Mouse (Mus musculus): ENCODE results near the gene Gm4744. TPM values are rescaled to one million over a fixed set of nuclear protein-coding genes. Genes with fewer than 3 reads are reported as not detected.
"Not testable (repeated sequence)": the region's sequence is repeated elsewhere in the genome, so short reads cannot be mapped to it uniquely, and the experiment has no call there.

The Gm4744 gene
- polyA plus RNA-seq (2015; fragmentation: Nextera tagmentation; extraction: Ambion mirVana), result not detected in 2 replicates

- H3K9me3 ChIP-seq (replicated peaks), result no peaks in the 10 kb centered on the region
- H3K4me3 ChIP-seq (replicated peaks), result no peak within 1 kb of the TSS
- H3K4me2 ChIP-seq (replicated peaks), result no peak within 1 kb of the TSS
- no peaks in the 10 kb centered on the region for H3K27me3 ChIP-seq
- no peak within 1 kb of the TSS for H3K27ac ChIP-seq (replicated peaks)
- H3K4me1 ChIP-seq, result no peaks in the 10 kb centered on the region
- ATAC-seq (ENCODE audit: insufficient number of reproducible peaks, low FRiP score, low TSS enrichment, low read depth), result no peak
- no peak within 1 kb of the TSS for H3K9ac ChIP-seq
- no peaks in the 10 kb centered on the region for H3K36me3 ChIP-seq
Observed at GRCm38 (mm10) chr6:40951770-40952169, at the start of gene Gm4744. Gene Gm4744 (minus strand): TSS chr6:40951870.

GRCm38 (mm10) chr6:40999379-40999778 lies 47.7 kb upstream of the Gm4744 start, which contains the start of gene Gm2663:
Gene Gm2663 (minus strand): TSS chr6:40999479.
- H3K36me3 ChIP-seq; H3K27ac ChIP-seq (replicated peaks); H3K27me3 ChIP-seq; H3K4me2 ChIP-seq (replicated peaks); H3K4me1 ChIP-seq; H3K9me3 ChIP-seq (replicated peaks); H3K4me3 ChIP-seq (replicated peaks); H3K9ac ChIP-seq; ATAC-seq (ENCODE audit: insufficient number of reproducible peaks, low FRiP score, low TSS enrichment, low read depth): not testable (repeated sequence)

DNA sequence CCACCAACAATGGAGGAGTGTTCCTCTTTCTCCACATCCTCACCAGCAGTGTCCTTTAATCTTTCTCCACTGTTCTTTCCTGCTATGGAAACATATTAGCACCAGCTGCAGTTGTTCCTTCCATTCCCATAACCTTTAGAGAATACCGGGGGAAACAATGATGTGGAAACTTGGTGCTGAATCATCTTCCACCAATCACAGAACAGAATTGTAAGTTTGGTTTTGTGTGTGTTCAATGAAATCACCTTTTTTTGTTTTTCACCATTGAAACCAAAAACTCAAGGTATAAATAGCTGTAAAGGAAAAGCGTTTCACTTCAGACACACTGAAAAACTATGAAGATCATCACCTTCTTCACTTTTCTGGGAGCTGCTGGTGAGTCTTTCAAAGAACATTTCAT lies 12.8 kb upstream of the Gm4744 start, which contains the start of gene 1810009J06Rik:
TSS of gene 1810009J06Rik (plus strand) at position 301 of the 400 bp plus-strand sequence.
- H3K4me2 ChIP-seq (replicated peaks); H3K27ac ChIP-seq (replicated peaks); ATAC-seq (ENCODE audit: insufficient number of reproducible peaks, low FRiP score, low TSS enrichment, low read depth); H3K27me3 ChIP-seq; H3K36me3 ChIP-seq; H3K9ac ChIP-seq; H3K9me3 ChIP-seq (replicated peaks); H3K4me3 ChIP-seq (replicated peaks); H3K4me1 ChIP-seq: not testable (repeated sequence)
- 87% methylated on average over 2 of the region's 2 CpGs for WGBS

DNA sequence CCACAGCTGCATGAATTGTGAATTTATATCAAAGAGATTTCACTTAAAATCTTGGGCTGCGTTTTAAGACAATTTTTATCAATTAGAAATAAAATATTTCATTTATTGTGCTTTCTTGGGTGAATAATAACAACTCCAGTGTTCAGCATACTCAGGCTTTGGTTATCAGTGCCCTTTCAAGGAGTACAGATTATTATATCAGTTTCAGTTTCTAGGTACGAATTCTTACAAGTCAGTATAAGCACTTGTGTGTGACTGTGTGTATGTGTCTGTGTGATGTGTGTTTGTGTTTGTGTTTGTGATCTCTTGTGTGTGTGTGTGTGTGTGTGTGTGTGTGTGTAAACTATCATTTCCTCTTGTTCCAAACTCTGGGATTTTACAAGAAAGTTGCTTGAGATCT lies 2.0 kb upstream of the Gm4744 start:
- H3K4me2 ChIP-seq (replicated peaks), result no peak overlapping the region
- ATAC-seq (ENCODE audit: insufficient number of reproducible peaks, low FRiP score, low TSS enrichment, low read depth), result no peak
- no peaks in the 10 kb centered on the region for H3K9me3 ChIP-seq (replicated peaks)
- no peak overlapping the region for H3K27ac ChIP-seq (replicated peaks)
- H3K4me1 ChIP-seq, result no peaks in the 10 kb centered on the region
- no peak overlapping the region for H3K9ac ChIP-seq
- no peaks in the 10 kb centered on the region for H3K27me3 ChIP-seq
- WGBS, result 63% methylated on average over 2 of the region's 2 CpGs
- no peaks in the 10 kb centered on the region for H3K36me3 ChIP-seq
- H3K4me3 ChIP-seq (replicated peaks), result no peak overlapping the region

DNA sequence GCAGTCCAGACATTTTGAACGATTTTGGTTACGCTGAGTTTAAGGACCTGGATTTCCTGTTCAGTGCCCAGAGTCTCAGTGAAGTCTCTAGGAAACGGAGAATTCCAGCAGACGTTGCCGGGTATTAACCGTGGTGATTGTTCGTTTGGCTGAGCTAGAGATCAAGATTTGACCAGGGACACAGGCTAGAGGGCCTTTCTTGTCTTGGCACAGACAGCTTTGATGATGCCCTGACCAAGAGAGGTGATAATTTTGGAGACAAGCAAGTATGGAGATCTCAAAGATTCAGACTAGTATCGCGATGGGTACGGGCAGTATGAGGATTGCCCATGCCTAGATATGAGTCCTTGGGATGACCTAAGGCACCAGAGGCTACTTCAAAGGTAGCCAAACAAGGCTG lies 11.2 kb downstream of the Gm4744 start, which contains the start of gene 1700074P13Rik:
TSS of gene 1700074P13Rik (minus strand) at position 101 of the 400 bp plus-strand sequence.
- ATAC-seq (ENCODE audit: insufficient number of reproducible peaks, low FRiP score, low TSS enrichment, low read depth), result no peak
- no peak within 1 kb of the TSS for H3K4me2 ChIP-seq (replicated peaks)
- H3K4me1 ChIP-seq, result no peaks in the 10 kb centered on the region
- no peak within 1 kb of the TSS for H3K4me3 ChIP-seq (replicated peaks)
- 91% methylated on average over 10 of the region's 10 CpGs for WGBS
- H3K27me3 ChIP-seq, result no peaks in the 10 kb centered on the region
- H3K27ac ChIP-seq (replicated peaks), result no peak within 1 kb of the TSS
- H3K9me3 ChIP-seq (replicated peaks), result no peaks in the 10 kb centered on the region
- no peaks in the 10 kb centered on the region for H3K36me3 ChIP-seq
- no peak within 1 kb of the TSS for H3K9ac ChIP-seq

GRCm38 (mm10) chr6:40919954-40920353 lies 31.7 kb downstream of the Gm4744 start:
- Histone ChIP-seq H3K9ac (no peak overlapping the region), H3K27me3 (no peaks in the 10 kb centered on the region), H3K4me3 (replicated peaks) (no peak overlapping the region), H3K27ac (replicated peaks) (no peak overlapping the region), H3K36me3 (no peaks in the 10 kb centered on the region), H3K4me2 (replicated peaks) (no peak overlapping the region), H3K9me3 (replicated peaks) (no peaks in the 10 kb centered on the region), H3K4me1 (no peaks in the 10 kb centered on the region)
- ATAC-seq (ENCODE audit: insufficient number of reproducible peaks, low FRiP score, low TSS enrichment, low read depth), result no peak
- 85% methylated on average over 4 of the region's 4 CpGs for WGBS

- Histone ChIP-seq H3K4me3 (replicated peaks) (no peak within 1 kb of the TSS), H3K4me2 (replicated peaks) (no peak within 1 kb of the TSS), H3K27ac (replicated peaks) (no peak within 1 kb of the TSS), H3K9ac (no peak within 1 kb of the TSS), H3K4me1 (no peaks in the 10 kb centered on the region), H3K36me3 (no peaks in the 10 kb centered on the region), H3K27me3 (no peaks in the 10 kb centered on the region), H3K9me3 (replicated peaks) (no peaks in the 10 kb centered on the region)
- no peak for ATAC-seq (ENCODE audit: insufficient number of reproducible peaks, low FRiP score, low TSS enrichment, low read depth)
Observed at GRCm38 (mm10) chr6:40900287-40900686, 51.4 kb downstream of the Gm4744 start, which contains the start of gene Prss58. Gene Prss58 (minus strand): TSS chr6:40900387.

Other genes with a start within 250 kb of the Gm4744 start
- not detected in 2 replicates for gene Moxd2, start 64.4 kb downstream of the Gm4744 start, polyA plus RNA-seq (2015; fragmentation: Nextera tagmentation; extraction: Ambion mirVana)
- not detected in 2 replicates for gene Prss58, start 51.5 kb downstream of the Gm4744 start, polyA plus RNA-seq (2015; fragmentation: Nextera tagmentation; extraction: Ambion mirVana)
- gene 1700074P13Rik, start 11.3 kb downstream of the Gm4744 start, polyA plus RNA-seq (2015; fragmentation: Nextera tagmentation; extraction: Ambion mirVana), result not detected in 2 replicates
- gene 1810009J06Rik, start 12.9 kb upstream of the Gm4744 start, polyA plus RNA-seq (2015; fragmentation: Nextera tagmentation; extraction: Ambion mirVana), result not detected in 2 replicates
- not detected in 2 replicates for gene Gm2663, start 47.6 kb upstream of the Gm4744 start, polyA plus RNA-seq (2015; fragmentation: Nextera tagmentation; extraction: Ambion mirVana)
- gene 2210010C04Rik, start 83.6 kb upstream of the Gm4744 start, polyA plus RNA-seq (2015; fragmentation: Nextera tagmentation; extraction: Ambion mirVana), result not detected in 2 replicates